Mouse (Mus musculus) inflammation-experienced regulatory T-cells (primary cell): ENCODE measurements around the gene Olfr1045. TPM values are rescaled to one million over a fixed set of nuclear protein-coding genes. Genes with fewer than 3 reads are reported as not detected.

ENCODE experiments used
- polyA plus RNA-seq, 2 experiments: library from polyadenylated mRNA; unstranded; fragments of 100-300 nt; shearing (Covaris generic); gene quantifications; one replicate each; pipeline ENCODE4 v1.2.1; 2017

Olfr1045 gene
- not detected for polyA plus RNA-seq

GRCm38 (mm10) chr2:86202909-86203308 is at the start of gene Olfr1045:
Olfr1045 (minus strand) TSS chr2:86203009.

GRCm38 (mm10) chr2:86240189-86240588 is 37.4 kb upstream of the Olfr1045 start, which contains the start of gene Olfr1048:
Olfr1048 (minus strand) TSS chr2:86240289.

GRCm38 (mm10) chr2:86231301-86231700 is 28.5 kb upstream of the Olfr1045 start, which contains the start of gene Olfr1047:
Olfr1047 (minus strand) TSS chr2:86231401.

GRCm38 (mm10) chr2:86219214-86219613 is 16.4 kb upstream of the Olfr1045 start, which contains the start of gene Olfr1046:
Olfr1046 (minus strand) TSS chr2:86219314.

GRCm38 (mm10) chr2:86185583-86185982 is 17.2 kb downstream of the Olfr1045 start, which contains the start of gene Olfr52:
Olfr52 (minus strand) TSS chr2:86185683.

GRCm38 (mm10) chr2:86177720-86178119 is 25.1 kb downstream of the Olfr1045 start, which contains the start of gene Olfr1044:
Olfr1044 (minus strand) TSS chr2:86177820.

GRCm38 (mm10) chr2:86167422-86167821 is 35.4 kb downstream of the Olfr1045 start, which contains the start of gene Olfr1043:
Olfr1043 (minus strand) TSS chr2:86167522.

GRCm38 (mm10) chr2:86161738-86162137 is 41.1 kb downstream of the Olfr1045 start, which contains the start of gene Olfr1042:
Olfr1042 (minus strand) TSS chr2:86161838.

GRCm38 (mm10) chr2:86146632-86147031 is 56.2 kb downstream of the Olfr1045 start, which contains the start of gene Olfr1040:
Olfr1040 (minus strand) TSS chr2:86146732.

Other genes starting within 250 kb of the Olfr1045 start
- gene Olfr1029, start 229.1 kb downstream of the Olfr1045 start, polyA plus RNA-seq = under 1 TPM; 0.07 to 0.39 TPM
- gene Olfr1030, start 223.7 kb downstream of the Olfr1045 start, polyA plus RNA-seq = under 1 TPM; 0.37 to 0.62 TPM
- not detected for gene Olfr1031, start 212.7 kb downstream of the Olfr1045 start, polyA plus RNA-seq
- gene Olfr1032, start 197.5 kb downstream of the Olfr1045 start, polyA plus RNA-seq = not detected
- 1 to 10 TPM; 1.7 to 5.1 TPM for gene Olfr1033, start 182.4 kb downstream of the Olfr1045 start, polyA plus RNA-seq
- gene Olfr1034, start 157.1 kb downstream of the Olfr1045 start, polyA plus RNA-seq = not detected
- gene Olfr1036, start 129.0 kb downstream of the Olfr1045 start, polyA plus RNA-seq = under 1 TPM in 1 of 2 experiments, not detected in 1; 0.14 TPM
- gene Olfr1037, start 115.6 kb downstream of the Olfr1045 start, polyA plus RNA-seq = not detected
- not detected for gene Olfr1039, start 67.1 kb downstream of the Olfr1045 start, polyA plus RNA-seq
- gene Olfr1040, start 56.3 kb downstream of the Olfr1045 start, polyA plus RNA-seq = not detected
- gene Olfr1042, start 41.2 kb downstream of the Olfr1045 start, polyA plus RNA-seq = under 1 TPM; 0.12 to 0.98 TPM
- 1 to 10 TPM in 1 of 2 experiments, under 1 TPM in 1; 0.12 to 3.0 TPM for gene Olfr1043, start 35.5 kb downstream of the Olfr1045 start, polyA plus RNA-seq
- gene Olfr1044, start 25.2 kb downstream of the Olfr1045 start, polyA plus RNA-seq = under 1 TPM in 1 of 2 experiments, not detected in 1; 0.99 TPM
- gene Olfr52, start 17.3 kb downstream of the Olfr1045 start, polyA plus RNA-seq = under 1 TPM; 0.07 to 0.10 TPM
- not detected for gene Olfr1046, start 16.3 kb upstream of the Olfr1045 start, polyA plus RNA-seq
- gene Olfr1047, start 28.4 kb upstream of the Olfr1045 start, polyA plus RNA-seq = not detected
- not detected for gene Olfr1048, start 37.3 kb upstream of the Olfr1045 start, polyA plus RNA-seq
- under 1 TPM in 1 of 2 experiments, not detected in 1; 0.64 TPM for gene Olfr1049, start 55.3 kb upstream of the Olfr1045 start, polyA plus RNA-seq
- gene Olfr1051, start 76.1 kb upstream of the Olfr1045 start, polyA plus RNA-seq = not detected
- under 1 TPM in 1 of 2 experiments, not detected in 1; 0.20 TPM for gene Olfr1052, start 89.4 kb upstream of the Olfr1045 start, polyA plus RNA-seq
- gene Olfr1053, start 112.3 kb upstream of the Olfr1045 start, polyA plus RNA-seq = not detected
- gene Olfr1054, start 132.4 kb upstream of the Olfr1045 start, polyA plus RNA-seq = not detected
- not detected for gene Olfr1055, start 147.3 kb upstream of the Olfr1045 start, polyA plus RNA-seq
- not detected for gene Olfr1056, start 159.5 kb upstream of the Olfr1045 start, polyA plus RNA-seq
- gene Olfr1057, start 175.4 kb upstream of the Olfr1045 start, polyA plus RNA-seq = not detected
- not detected for gene Olfr1058, start 185.6 kb upstream of the Olfr1045 start, polyA plus RNA-seq
- not detected for gene Olfr1061, start 211.0 kb upstream of the Olfr1045 start, polyA plus RNA-seq
- gene Olfr1062, start 223.7 kb upstream of the Olfr1045 start, polyA plus RNA-seq = under 1 TPM; 0.10 to 0.16 TPM
- gene Olfr1065, start 247.6 kb upstream of the Olfr1045 start, polyA plus RNA-seq = not detected